Mouse (Mus musculus) liver, embryonic 12.5 days (tissue): ENCODE results near the gene Rpl29. TPM values are rescaled to one million over a fixed set of nuclear protein-coding genes. Genes with fewer than 3 reads are reported as not detected.

Experiments used
- ATAC-seq: fragments of 200-750 bp; cut with Nextera tagmentation; 2 replicates; pipeline ENCODE4 v1.8.0; 2017; ENCODE audit warnings: moderate number of reproducible peaks, mild to moderate bottlenecking, moderate library complexity
- H3K27ac ChIP-seq: fragments of 300-500 bp; sonication (generic); 2 replicates; pipeline ENCODE4 v1.5.1; 2016; ENCODE audit warnings: mild to moderate bottlenecking
- H3K27me3 ChIP-seq: fragments of 300-500 bp; sonication (generic); replicated peaks from 2 replicates; pipeline ENCODE4 v1.6.1; 2016; ENCODE audit warnings: mild to moderate bottlenecking, moderate library complexity
- H3K36me3 ChIP-seq: fragments of 300-500 bp; sonication (generic); 2 replicates; pipeline ENCODE4 v1.6.1; 2016; ENCODE audit warnings: mild to moderate bottlenecking, moderate library complexity
- H3K4me1 ChIP-seq: fragments of 300-500 bp; sonication (generic); 2 replicates; pipeline ENCODE4 v1.6.1; 2016
- H3K4me2 ChIP-seq: fragments of 300-500 bp; sonication (generic); 2 replicates; pipeline ENCODE4 v1.6.1; 2016; ENCODE audit warnings: mild to moderate bottlenecking, moderate library complexity
- H3K4me3 ChIP-seq: fragments of 300-500 bp; sonication (generic); 2 replicates; pipeline ENCODE4 v1.5.1; 2016; ENCODE audit warnings: mild to moderate bottlenecking, moderate library complexity
- H3K9ac ChIP-seq: fragments of 300-500 bp; sonication (generic); 2 replicates; pipeline ENCODE4 v1.6.1; 2016; ENCODE audit warnings: mild to moderate bottlenecking, moderate library complexity
- H3K9me3 ChIP-seq: fragments of 300-500 bp; sonication (generic); replicated peaks from 2 replicates; pipeline ENCODE4 v1.6.1; 2016; ENCODE audit warnings: mild to moderate bottlenecking, moderate library complexity
- WGBS: fragments of 180-500 bp; shearing (Covaris S2); methylation state at CpG from one replicate; pipeline ENCODE4 v1.1.7; 2016; ENCODE audit not compliant: insufficient replicate concordance; 5-methylcytosine and 5-hydroxymethylcytosine counted together
- polyA plus RNA-seq: library from polyadenylated mRNA; unstranded; fragments of >200 nt; fragmentation: Nextera tagmentation; extraction: Ambion mirVana; gene quantifications from 2 replicates; pipeline ENCODE4 v1.2.1, GENCODE M21; 2016

The Rpl29 gene
- 870 and 914 TPM in 2 replicates for polyA plus RNA-seq

GRCm38 (mm10) chr9:106429221-106430014 lies at the start of gene Rpl29:
Rpl29 (plus strand) TSS chr9:106429454.
- ATAC-seq = peak; percentile 84
- Histone ChIP-seq H3K9ac (peak within 1 kb of the TSS; percentile 96), H3K27ac (peak within 1 kb of the TSS; percentile 88), H3K4me2 (peak within 1 kb of the TSS; percentile 80), H3K36me3 (peaks cover 43% of the 10 kb centered on the region), H3K27me3 (no peaks in the 10 kb centered on the region), H3K4me1 (peaks cover 45% of the 10 kb centered on the region), H3K9me3 (no peaks in the 10 kb centered on the region), H3K4me3 (peak within 1 kb of the TSS; percentile 89)
- WGBS = under 1% methylated on average over 55 of the region's 55 CpGs

- H3K9ac ChIP-seq = no peak overlapping the region
- no peak overlapping the region for H3K27ac ChIP-seq
- 72% methylated on average over 12 of the region's 12 CpGs for WGBS
- no peak overlapping the region for H3K4me3 ChIP-seq
- no peaks in the 10 kb centered on the region for H3K9me3 ChIP-seq
- H3K27me3 ChIP-seq = peaks cover 36% of the 10 kb centered on the region
- H3K4me1 ChIP-seq = peaks cover 19% of the 10 kb centered on the region
- no peak overlapping the region for H3K4me2 ChIP-seq
- H3K36me3 ChIP-seq = no peaks in the 10 kb centered on the region
- ATAC-seq = no peak
Observed at GRCm38 (mm10) chr9:106386181-106386864, 42.9 kb upstream of the Rpl29 start.

- H3K4me2 ChIP-seq = no peak overlapping the region
- no peak overlapping the region for H3K9ac ChIP-seq
- whole genome bisulfite sequencing = 58% methylated on average over 11 of the region's 11 CpGs
- peaks cover 14% of the 10 kb centered on the region for H3K27me3 ChIP-seq
- no peak overlapping the region for H3K4me3 ChIP-seq
- no peaks in the 10 kb centered on the region for H3K9me3 ChIP-seq
- H3K36me3 ChIP-seq = no peaks in the 10 kb centered on the region
- no peak for ATAC-seq
- H3K4me1 ChIP-seq = peaks cover 54% of the 10 kb centered on the region
- no peak overlapping the region for H3K27ac ChIP-seq
Observed at GRCm38 (mm10) chr9:106392828-106393527, 36.3 kb upstream of the Rpl29 start.

GRCm38 (mm10) chr9:106393548-106393947 lies 35.7 kb upstream of the Rpl29 start:
- Histone ChIP-seq H3K4me1 (peaks cover 57% of the 10 kb centered on the region), H3K4me3 (no peak overlapping the region), H3K9ac (no peak overlapping the region), H3K27ac (no peak overlapping the region), H3K36me3 (no peaks in the 10 kb centered on the region), H3K27me3 (peaks cover 13% of the 10 kb centered on the region; the same call in 1 of the 2 replicates), H3K4me2 (no peak overlapping the region), H3K9me3 (no peaks in the 10 kb centered on the region)
- WGBS = 72% methylated on average over 8 of the region's 8 CpGs
- ATAC-seq = no peak

- H3K27ac ChIP-seq = no peak overlapping the region
- no peaks in the 10 kb centered on the region for H3K36me3 ChIP-seq
- 66% methylated on average over 11 of the region's 11 CpGs for WGBS
- no peak for ATAC-seq
- no peak overlapping the region for H3K4me3 ChIP-seq
- no peak overlapping the region for H3K9ac ChIP-seq
- H3K27me3 ChIP-seq = peaks cover 13% of the 10 kb centered on the region; the same call in 1 of the 2 replicates
- H3K4me2 ChIP-seq = no peak overlapping the region
- H3K9me3 ChIP-seq = no peaks in the 10 kb centered on the region
- H3K4me1 ChIP-seq = peaks cover 71% of the 10 kb centered on the region
Observed at GRCm38 (mm10) chr9:106394649-106395602, 34.3 kb upstream of the Rpl29 start.

- no peaks in the 10 kb centered on the region for H3K36me3 ChIP-seq
Observed at GRCm38 (mm10) chr9:106397733-106398132, 31.5 kb upstream of the Rpl29 start.

GRCm38 (mm10) chr9:106398667-106399311 lies 30.5 kb upstream of the Rpl29 start:
- Histone ChIP-seq H3K27me3 (peaks cover 23% of the 10 kb centered on the region), H3K27ac (peak overlapping the region; percentile 90), H3K9me3 (no peaks in the 10 kb centered on the region), H3K4me1 (peaks cover 79% of the 10 kb centered on the region), H3K4me3 (no peak overlapping the region), H3K4me2 (peak overlapping the region; percentile 63), H3K9ac (peak overlapping the region; percentile 57; the same call in 1 of the 2 replicates), H3K36me3 (no peaks in the 10 kb centered on the region)
- peak; percentile 93 for ATAC-seq
- WGBS = 38% methylated on average over 9 of the region's 9 CpGs

More at GRCm38 (mm10) chr9:106397733-106398132, 31.5 kb upstream of the Rpl29 start:
- peak; percentile 53 for ATAC-seq
- Histone ChIP-seq H3K9me3 (no peaks in the 10 kb centered on the region), H3K27ac (peak overlapping the region; percentile 88), H3K27me3 (peaks cover 17% of the 10 kb centered on the region), H3K4me3 (no peak overlapping the region), H3K4me2 (peak overlapping the region; percentile 36), H3K9ac (peak overlapping the region; percentile 46), H3K4me1 (peaks cover 80% of the 10 kb centered on the region)
- 36% methylated on average over 4 of the region's 4 CpGs for WGBS

GRCm38 (mm10) chr9:106399808-106400207 lies 29.4 kb upstream of the Rpl29 start:
- no peak for ATAC-seq
- Histone ChIP-seq H3K4me1 (peaks cover 71% of the 10 kb centered on the region), H3K9me3 (no peaks in the 10 kb centered on the region), H3K27me3 (peaks cover 23% of the 10 kb centered on the region), H3K9ac (no peak overlapping the region), H3K36me3 (no peaks in the 10 kb centered on the region), H3K4me3 (no peak overlapping the region), H3K27ac (peak overlapping the region; percentile 90), H3K4me2 (0 out of 2 replicates have a peak overlapping the region, but pooled peaks have one; percentile 63)
- 86% methylated on average over 3 of the region's 3 CpGs for WGBS

- peaks cover 80% of the 10 kb centered on the region for H3K4me1 ChIP-seq
- H3K4me2 ChIP-seq = no peak overlapping the region
- 0 out of 2 replicates have a peak overlapping the region, but pooled peaks have one; percentile 15 for H3K27ac ChIP-seq
- no peaks in the 10 kb centered on the region for H3K9me3 ChIP-seq
- 44% methylated on average over 5 of the region's 5 CpGs for WGBS
- no peaks in the 10 kb centered on the region for H3K36me3 ChIP-seq
- peaks cover 27% of the 10 kb centered on the region for H3K27me3 ChIP-seq
- peak; percentile 30 for ATAC-seq
- H3K9ac ChIP-seq = no peak overlapping the region
- H3K4me3 ChIP-seq = no peak overlapping the region
Observed at GRCm38 (mm10) chr9:106402149-106402548, 27.1 kb upstream of the Rpl29 start.

- Histone ChIP-seq H3K27me3 (peaks cover 27% of the 10 kb centered on the region), H3K4me2 (no peak overlapping the region), H3K27ac (peak overlapping the region; percentile 8; the same call in 1 of the 2 replicates), H3K9ac (no peak overlapping the region), H3K4me3 (no peak overlapping the region), H3K36me3 (no peaks in the 10 kb centered on the region), H3K9me3 (no peaks in the 10 kb centered on the region), H3K4me1 (peaks cover 74% of the 10 kb centered on the region)
- no peak for ATAC-seq
- whole genome bisulfite sequencing = 71% methylated on average over 16 of the region's 16 CpGs
Observed at GRCm38 (mm10) chr9:106402607-106403375, 26.5 kb upstream of the Rpl29 start.
